Mouse (Mus musculus): ENCODE results near the gene Hmga1b.
"Not testable (repeated sequence)": the region's sequence is repeated elsewhere in the genome, so short reads cannot be mapped to it uniquely, and the experiment has no call there.

The Hmga1b gene

GRCm38 (mm10) chr11:120788460-120788859, 25.9 kb downstream of the Hmga1b start:
- DNase-seq, result not testable (repeated sequence)

- DNase-seq, result no peak
These were observed 26.8 kb downstream of the Hmga1b start for GRCm38 (mm10) chr11:120789355-120789754.

- no peak for DNase-seq
These were observed 27.2 kb downstream of the Hmga1b start for GRCm38 (mm10) chr11:120789810-120790209.

- no peak for DNase-seq
These were observed 30.1 kb downstream of the Hmga1b start for GRCm38 (mm10) chr11:120792652-120793051.

- peak; percentile 95 for DNase-seq
These were observed 33.4 kb downstream of the Hmga1b start, which contains the start of gene Dus1l for GRCm38 (mm10) chr11:120795756-120796613. Gene Dus1l, minus strand, starts transcription at chr11:120796403.

- DNase-seq, result no peak
These were observed 34.0 kb downstream of the Hmga1b start for GRCm38 (mm10) chr11:120796614-120796946.

GRCm38 (mm10) chr11:120798244-120798643, 35.6 kb downstream of the Hmga1b start:
- DNase-seq, result no peak

- no peak for DNase-seq
These were observed 36.8 kb downstream of the Hmga1b start for GRCm38 (mm10) chr11:120799316-120799890.

GRCm38 (mm10) chr11:120800061-120800904, 37.7 kb downstream of the Hmga1b start:
- DNase-seq, result peak; percentile 84

GRCm38 (mm10) chr11:120804274-120804673, 41.7 kb downstream of the Hmga1b start:
- DNase-seq, result no peak

GRCm38 (mm10) chr11:120804769-120805168, 42.2 kb downstream of the Hmga1b start:
- no peak for DNase-seq

- DNase-seq, result no peak
These were observed 43.0 kb downstream of the Hmga1b start for GRCm38 (mm10) chr11:120805375-120806298.

GRCm38 (mm10) chr11:120808010-120808409, 45.4 kb downstream of the Hmga1b start:
- no peak for DNase-seq

GRCm38 (mm10) chr11:120812068-120812467, 49.5 kb downstream of the Hmga1b start:
- DNase-seq, result no peak
